Mouse (Mus musculus) embryonic fibroblast, embryonic 13.5 days (primary cell): ENCODE results near the gene Olfr1375. TPM values are rescaled to one million over a fixed set of nuclear protein-coding genes. Genes with fewer than 3 reads are reported as not detected.

ENCODE experiments used
- H3K27ac ChIP-seq: 2 replicates; pipeline ENCODE4 v1.5.1; 2012; ENCODE audit warnings: low read length, control low read depth, inconsistent platforms; ENCODE audit not compliant: insufficient read depth
- H3K4me1 ChIP-seq: 2 replicates; pipeline ENCODE4 v1.6.1; 2011; ENCODE audit warnings: low read length; ENCODE audit not compliant: control insufficient read depth, insufficient read depth
- H3K4me3 ChIP-seq: 2 replicates; pipeline ENCODE4 v1.5.1; 2011; ENCODE audit warnings: mild to moderate bottlenecking, control low read depth, low read length; ENCODE audit not compliant: insufficient read depth
- CTCF ChIP-seq: IDR thresholded peaks from 2 replicates; pipeline ENCODE4 v1.5.1; 2011; ENCODE audit warnings: mild to moderate bottlenecking, control low read depth, low read length, moderate library complexity, borderline replicate concordance; ENCODE audit not compliant: insufficient read depth
- POLR2A ChIP-seq: IDR thresholded peaks from 2 replicates; pipeline ENCODE4 v1.6.1; 2011; ENCODE audit warnings: low read depth, mild to moderate bottlenecking, control low read depth, low read length, moderate library complexity
- polyA plus RNA-seq: library from polyadenylated mRNA; stranded (reverse); fragments of >200 nt; gene quantifications from 2 replicates; pipeline ENCODE4 v1.2.4, GENCODE M21; 2011; ENCODE audit warnings: low read depth; ENCODE audit not compliant: missing spikeins, insufficient read length

Gene Olfr1375
- polyA plus RNA-seq, 1 experiment: not detected

DNA sequence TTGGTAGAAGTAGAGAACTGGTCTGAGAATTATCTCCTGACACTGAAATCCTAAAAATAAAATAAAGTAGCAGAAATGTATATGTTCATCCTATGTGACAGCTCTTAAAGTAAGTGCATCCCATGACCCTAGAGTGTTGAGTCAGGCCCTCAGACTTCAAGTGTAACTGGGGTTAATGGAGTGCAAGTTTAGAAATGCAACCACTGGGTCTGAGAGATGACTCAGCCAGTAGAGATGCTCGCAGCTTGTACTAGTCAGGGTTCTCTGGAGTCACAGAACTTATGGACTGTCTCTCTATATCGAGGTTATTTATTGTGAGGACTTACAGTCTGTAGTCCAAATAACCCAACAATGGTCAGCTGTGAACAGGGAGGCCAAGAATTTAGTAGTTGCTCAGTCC, 3.8 kb downstream of the Olfr1375 start:
- TF ChIP-seq POLR2A (no peak), CTCF (no peak)
- Histone ChIP-seq H3K4me3 (no peak overlapping the region), H3K27ac (no peak overlapping the region), H3K4me1 (no peaks in the 10 kb centered on the region)

DNA sequence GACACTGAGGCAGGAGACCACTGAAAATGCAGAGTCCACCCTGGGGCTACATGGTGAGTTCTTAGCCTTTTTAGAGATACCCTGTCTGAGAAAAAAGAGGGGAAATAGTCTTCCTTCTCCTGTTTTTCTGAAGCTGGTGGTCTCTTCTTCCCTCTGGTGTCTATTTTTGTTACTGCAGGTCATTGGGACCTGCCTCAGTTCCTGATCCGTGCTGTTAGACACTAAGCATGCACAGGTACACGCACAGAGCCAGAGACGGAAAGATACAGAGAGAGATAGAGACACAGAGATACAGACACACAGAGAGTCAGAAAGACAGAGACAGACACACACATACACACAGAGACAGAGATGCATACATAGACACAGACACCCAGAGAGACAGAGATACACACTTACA, 5.3 kb downstream of the Olfr1375 start:
- Histone ChIP-seq H3K4me1 (no peaks in the 10 kb centered on the region), H3K4me3 (no peak overlapping the region), H3K27ac (no peak overlapping the region)
- TF ChIP-seq POLR2A (no peak), CTCF (no peak)

- TF ChIP-seq POLR2A (peak; percentile 46), CTCF (no peak)
- Histone ChIP-seq H3K4me3 (peak within 1 kb of the TSS; percentile 94), H3K27ac (no peak within 1 kb of the TSS), H3K4me1 (peaks cover 5% of the 10 kb centered on the region)
Measured at GRCm38 (mm10) chr11:51059151-51059571, 11.3 kb downstream of the Olfr1375 start, which contains the start of gene Zfp354a. Zfp354a (plus strand) TSS chr11:51059257.

DNA sequence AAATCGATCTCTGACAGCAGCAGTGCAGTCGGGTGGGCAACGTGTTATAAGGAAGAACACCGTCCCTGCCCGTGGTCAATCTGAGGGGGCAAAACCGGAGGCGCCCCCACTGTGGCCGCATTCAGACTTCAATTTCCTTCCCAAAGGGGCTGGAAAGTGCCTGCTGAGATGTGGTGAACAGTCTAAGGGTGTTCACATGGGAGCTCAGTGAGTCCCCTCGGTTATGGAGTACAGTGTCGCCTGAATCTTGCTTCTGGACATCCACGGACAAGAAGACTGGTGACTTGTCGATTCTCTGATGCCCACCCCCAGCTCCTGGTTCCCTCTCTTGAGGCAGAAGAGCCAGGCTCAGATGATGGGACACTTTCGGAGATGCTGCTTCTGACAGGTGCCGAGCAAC, 11.7 kb downstream of the Olfr1375 start:
- TF ChIP-seq POLR2A: no peak
- TF ChIP-seq CTCF: no peak
- H3K4me1 ChIP-seq: peaks cover 8% of the 10 kb centered on the region
- peak overlapping the region; percentile 94 for H3K4me3 ChIP-seq
- no peak overlapping the region for H3K27ac ChIP-seq

DNA sequence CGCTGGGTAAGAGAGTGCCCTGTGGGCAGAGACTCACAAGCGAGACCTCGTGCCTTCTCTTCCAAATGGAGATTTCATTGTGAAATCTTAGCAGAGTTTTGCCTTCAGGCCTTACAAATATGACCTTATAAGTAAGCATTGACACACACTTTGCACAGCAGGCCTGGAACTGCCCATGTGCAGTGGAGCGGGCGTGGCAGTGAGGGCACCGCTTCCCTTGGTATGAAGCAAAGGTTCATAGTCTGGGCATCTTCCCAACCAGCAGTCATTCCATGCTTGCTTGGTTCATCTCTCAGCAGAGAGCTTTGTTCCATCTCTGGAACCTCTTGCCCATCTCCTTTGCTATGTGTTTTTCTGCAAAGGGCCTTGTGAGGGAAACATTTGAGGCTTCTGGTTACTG, 13.1 kb downstream of the Olfr1375 start:
- no peak overlapping the region for H3K4me3 ChIP-seq
- TF ChIP-seq POLR2A (no peak), CTCF (no peak)
- H3K27ac ChIP-seq: no peak overlapping the region
- H3K4me1 ChIP-seq: peaks cover 8% of the 10 kb centered on the region

- Histone ChIP-seq H3K4me3 (no peak overlapping the region), H3K27ac (peak overlapping the region; percentile 49; the same call in 1 of the 2 replicates), H3K4me1 (peaks cover 8% of the 10 kb centered on the region)
- TF ChIP-seq POLR2A (no peak), CTCF (no peak)
Measured at GRCm38 (mm10) chr11:51063276-51063675, 15.4 kb downstream of the Olfr1375 start.

DNA sequence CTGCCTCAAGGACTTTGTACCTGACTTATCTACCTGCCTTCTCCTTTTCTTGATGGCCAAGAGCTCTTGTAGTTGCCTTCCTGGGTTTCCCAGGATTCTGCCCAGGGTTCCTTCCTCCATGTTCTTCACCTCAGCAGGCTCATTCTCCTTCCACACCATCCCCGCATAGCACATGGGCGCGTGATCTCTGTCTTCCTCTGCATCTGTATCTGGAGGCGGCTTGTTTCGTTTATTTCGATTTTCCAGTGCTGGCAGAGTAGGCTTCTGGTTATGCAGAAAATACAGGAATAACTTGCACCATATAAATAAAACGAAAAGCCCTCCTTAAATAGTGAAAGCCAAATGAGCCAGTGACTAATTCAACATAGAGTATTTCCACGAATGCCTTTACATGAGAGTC, 15.9 kb downstream of the Olfr1375 start:
- Histone ChIP-seq H3K27ac (peak overlapping the region; percentile 22; the same call in 1 of the 2 replicates), H3K4me1 (peaks cover 8% of the 10 kb centered on the region), H3K4me3 (no peak overlapping the region)
- TF ChIP-seq CTCF: no peak
- TF ChIP-seq POLR2A: no peak

GRCm38 (mm10) chr11:51084527-51084926, 36.6 kb downstream of the Olfr1375 start:
- TF ChIP-seq CTCF (no peak), POLR2A (no peak)
- Histone ChIP-seq H3K4me3 (no peak overlapping the region), H3K27ac (no peak overlapping the region), H3K4me1 (no peaks in the 10 kb centered on the region)

DNA sequence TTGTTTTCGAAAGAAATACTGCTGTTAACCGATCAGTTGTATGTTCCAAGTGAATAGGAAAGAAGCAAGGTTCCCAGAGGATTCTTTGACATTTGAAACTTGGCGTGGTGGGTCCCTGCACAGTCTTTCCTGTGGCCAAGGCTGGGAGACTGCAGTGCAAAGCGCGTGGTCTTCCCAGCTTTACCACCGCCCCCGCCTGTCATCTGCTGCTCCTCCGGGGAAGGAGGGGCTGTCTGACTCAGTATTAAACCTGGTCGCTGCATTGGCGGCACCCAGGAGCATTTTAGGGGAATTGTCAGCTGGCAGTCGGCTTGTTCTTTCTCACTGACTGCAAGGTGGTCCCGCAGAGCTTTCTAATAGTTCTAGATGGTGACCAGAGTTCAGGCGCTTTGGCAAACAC, 37.4 kb downstream of the Olfr1375 start:
- no peak overlapping the region for H3K27ac ChIP-seq
- TF ChIP-seq CTCF (no peak), POLR2A (no peak)
- H3K4me3 ChIP-seq: no peak overlapping the region
- H3K4me1 ChIP-seq: no peaks in the 10 kb centered on the region

Other genes with a start within 250 kb of the Olfr1375 start
- gene Zfp354c, start 220.4 kb upstream of the Olfr1375 start, polyA plus RNA-seq: 18.2 and 34.8 TPM in 2 replicates
- 0.28 TPM in 1 of 2 replicates, not detected in the other for gene Zfp879, start 206.6 kb upstream of the Olfr1375 start, polyA plus RNA-seq
- gene Grm6, start 197.4 kb upstream of the Olfr1375 start, polyA plus RNA-seq: not detected in 2 replicates
- 1.2 and 1.9 TPM in 2 replicates for gene Zfp454, start 160.5 kb upstream of the Olfr1375 start, polyA plus RNA-seq
- 4.2 and 4.9 TPM in 2 replicates for gene Zfp2, start 131.9 kb upstream of the Olfr1375 start, polyA plus RNA-seq
- gene Zfp354b, start 116.5 kb upstream of the Olfr1375 start, polyA plus RNA-seq: 1.6 and 2.2 TPM in 2 replicates
- not detected in 2 replicates for gene 4933414I15Rik, start 104.3 kb upstream of the Olfr1375 start, polyA plus RNA-seq
- gene Prop1, start 94.3 kb upstream of the Olfr1375 start, polyA plus RNA-seq: not detected in 2 replicates
- not detected in 2 replicates for gene Olfr1378, start 81.6 kb upstream of the Olfr1375 start, polyA plus RNA-seq
- not detected in 2 replicates for gene Olfr1377, start 66.1 kb upstream of the Olfr1375 start, polyA plus RNA-seq
- not detected in 2 replicates for gene Olfr51, start 44.5 kb upstream of the Olfr1375 start, polyA plus RNA-seq
- gene Olfr54, start 33.9 kb upstream of the Olfr1375 start, polyA plus RNA-seq: not detected in 2 replicates
- 5.0 and 6.4 TPM in 2 replicates for gene Zfp354a, start 11.1 kb downstream of the Olfr1375 start, polyA plus RNA-seq
- gene Gm12569, start 172.4 kb downstream of the Olfr1375 start, polyA plus RNA-seq: not detected in 2 replicates
- 71.6 and 89.0 TPM in 2 replicates for gene Clk4, start 213.6 kb downstream of the Olfr1375 start, polyA plus RNA-seq
- gene BC049762, start 214.9 kb downstream of the Olfr1375 start, polyA plus RNA-seq: not detected in 2 replicates
- gene Col23a1, start 241.8 kb downstream of the Olfr1375 start, polyA plus RNA-seq: 1.5 and 7.1 TPM in 2 replicates